Mouse (Mus musculus) ovary, adult 10 weeks (tissue): ENCODE data around the gene Gm11115. TPM values are rescaled to one million over a fixed set of nuclear protein-coding genes. Genes with fewer than 3 reads are reported as not detected.

Experiments
- polyA plus RNA-seq: library from polyadenylated mRNA; stranded (reverse); fragments of 350-450 nt; fragmentation: Illumina TruSeq; extraction: RNeasy Lipid Tissue Mini Kit (QIAGEN cat#74804); gene quantifications from one replicate; pipeline ENCODE4 v1.2.3, GENCODE M21; 2014

Gm11115 gene
- polyA plus RNA-seq, result not detected

DNA sequence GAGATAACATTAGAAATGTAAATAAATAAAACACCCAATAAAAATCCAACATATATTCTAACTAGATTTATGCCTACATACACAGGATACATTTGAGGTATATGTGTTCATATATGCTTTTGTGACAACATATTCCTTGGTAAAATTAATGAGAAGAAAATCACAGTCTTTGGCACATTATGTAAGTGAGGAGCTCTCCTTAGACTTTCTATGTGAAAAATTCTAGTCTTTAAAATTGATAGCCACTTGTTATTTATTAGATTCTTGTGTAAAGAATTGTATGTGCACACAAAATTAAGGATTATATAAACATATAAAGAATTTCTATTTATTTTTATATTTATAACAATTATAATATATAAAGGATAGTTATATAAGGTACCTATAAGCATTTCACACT is at the start of gene Gm11115:
Gene Gm11115, minus strand, starts transcription at position 101 of the 400 bp plus-strand sequence.

DNA sequence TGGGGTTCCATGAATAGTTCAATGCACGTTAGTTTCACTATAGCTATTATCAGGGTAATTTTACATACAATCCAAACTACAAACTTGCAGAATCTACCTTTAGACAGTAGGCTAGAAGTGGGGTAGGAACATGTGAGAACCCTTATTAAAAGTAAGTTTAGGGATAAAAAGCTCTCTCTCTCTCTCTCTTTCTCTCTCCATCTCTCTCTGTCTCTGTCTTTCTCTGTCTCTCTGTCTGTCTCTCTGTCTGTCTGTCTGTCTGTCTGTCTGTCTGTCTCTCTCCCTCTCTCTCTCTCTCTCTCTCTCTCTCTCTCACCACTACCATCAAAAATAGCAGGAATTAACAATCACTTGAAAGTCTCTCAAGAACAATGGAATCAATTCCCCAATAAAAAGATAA is 42.5 kb downstream of the Gm11115 start, which contains the start of gene Gm11116:
Gene Gm11116, minus strand, starts transcription at position 101 of the 400 bp plus-strand sequence.

Other genes starting within 250 kb of the Gm11115 start
- gene Csn3, start 228.5 kb downstream of the Gm11115 start, polyA plus RNA-seq, result not detected
- gene 2310003L06Rik, start 184.6 kb downstream of the Gm11115 start, polyA plus RNA-seq, result 0.57 TPM
- not detected for gene Gm28434, start 184.6 kb downstream of the Gm11115 start, polyA plus RNA-seq
- gene Cabs1, start 174.7 kb downstream of the Gm11115 start, polyA plus RNA-seq, result not detected
- not detected for gene Smr3a, start 151.6 kb downstream of the Gm11115 start, polyA plus RNA-seq
- not detected for gene Smr2, start 67.5 kb downstream of the Gm11115 start, polyA plus RNA-seq
- gene Gm11116, start 42.6 kb downstream of the Gm11115 start, polyA plus RNA-seq, result not detected
- gene Gm7714, start 114.8 kb upstream of the Gm11115 start, polyA plus RNA-seq, result not detected
- gene Prol1, start 163.2 kb upstream of the Gm11115 start, polyA plus RNA-seq, result 1.7 TPM
- gene Amtn, start 222.0 kb upstream of the Gm11115 start, polyA plus RNA-seq, result not detected